Mouse (Mus musculus): ENCODE measurements around the gene Cc2d1b. TPM values are rescaled to one million over a fixed set of nuclear protein-coding genes. Genes with fewer than 3 reads are reported as not detected.

Gene Cc2d1b
- polyA plus RNA-seq, 1 experiment from 2014 or later = 16.5 TPM

DNA sequence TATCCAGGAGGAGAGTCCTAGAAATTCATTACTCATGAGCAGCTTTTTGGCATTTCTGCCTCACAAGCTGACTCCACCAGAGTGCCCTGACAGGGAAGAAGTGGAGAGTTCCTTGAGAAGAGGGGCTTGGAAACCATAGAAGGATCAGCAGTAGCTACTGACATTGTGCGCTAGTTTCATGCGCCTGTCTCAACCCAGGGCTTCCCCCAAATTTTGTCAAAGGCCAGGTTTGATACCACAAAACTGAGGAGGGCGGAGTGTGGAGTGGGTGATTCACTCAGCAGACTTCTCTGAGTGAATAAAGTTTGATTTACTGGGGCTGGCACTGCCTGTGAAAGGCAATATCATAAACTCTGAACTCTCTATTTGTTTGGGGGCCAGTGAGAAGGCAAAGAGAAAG, 11.1 kb upstream of the Cc2d1b start:
- Histone ChIP-seq H3K27ac (ENCODE audit: low read depth, low read length) (no peak overlapping the region), H3K4me1 (ENCODE audit: control insufficient read depth, insufficient read depth, low read length) (no peaks in the 10 kb centered on the region), H3K4me3 (ENCODE audit: low read depth, low read length) (no peak overlapping the region), H3K4me2 (ENCODE audit: low read length) (no peak overlapping the region), H3K36me3 (ENCODE audit: control insufficient read depth, insufficient read depth, low read length) (peaks cover 21% of the 10 kb centered on the region; the same call in 1 of the 2 replicates), H3K9me3 (replicated peaks; ENCODE audit: control insufficient read depth, low read length) (no peaks in the 10 kb centered on the region), H3K27me3 (replicated peaks; ENCODE audit: control insufficient read depth, insufficient read depth, low read length) (no peaks in the 10 kb centered on the region), H3K9ac (ENCODE audit: low read length) (no peak overlapping the region)
- DNase-seq (ENCODE audit: low spot score) (no peak), ATAC-seq (no peak)
- 93% methylated on average over 3 of the region's 3 CpGs for WGBS

GRCm38 (mm10) chr4:108610935-108611334, 8.8 kb upstream of the Cc2d1b start:
- DNase-seq (ENCODE audit: low spot score) (no peak), ATAC-seq (no peak)
- Histone ChIP-seq H3K27ac (ENCODE audit: low read depth, low read length) (no peak overlapping the region), H3K4me2 (ENCODE audit: low read length) (no peak overlapping the region), H3K9ac (ENCODE audit: low read length) (no peak overlapping the region), H3K27me3 (replicated peaks; ENCODE audit: control insufficient read depth, insufficient read depth, low read length) (no peaks in the 10 kb centered on the region), H3K36me3 (ENCODE audit: control insufficient read depth, insufficient read depth, low read length) (0 out of 2 replicates have a peak, but pooled peaks cover 10% of the 10 kb centered on the region), H3K4me1 (ENCODE audit: control insufficient read depth, insufficient read depth, low read length) (no peaks in the 10 kb centered on the region), H3K4me3 (ENCODE audit: low read depth, low read length) (no peak overlapping the region), H3K9me3 (replicated peaks; ENCODE audit: control insufficient read depth, low read length) (no peaks in the 10 kb centered on the region)
- 91% methylated on average over 5 of the region's 5 CpGs for WGBS

GRCm38 (mm10) chr4:108618586-108618985, 1.2 kb upstream of the Cc2d1b start:
- peak overlapping the region; percentile 87 for H3K4me2 ChIP-seq (ENCODE audit: low read length)
- peaks cover 9% of the 10 kb centered on the region; the same call in 1 of the 2 replicates for H3K4me1 ChIP-seq (ENCODE audit: control insufficient read depth, insufficient read depth, low read length)
- ATAC-seq = no peak
- 0 out of 2 replicates have a peak, but pooled peaks cover 3% of the 10 kb centered on the region for H3K36me3 ChIP-seq (ENCODE audit: control insufficient read depth, insufficient read depth, low read length)
- H3K4me3 ChIP-seq (ENCODE audit: low read depth, low read length) = peak overlapping the region; percentile 74; the same call in 1 of the 2 replicates
- no peak for DNase-seq (ENCODE audit: low spot score)
- 69% methylated on average over 4 of the region's 4 CpGs for WGBS
- H3K9ac ChIP-seq (ENCODE audit: low read length) = peak overlapping the region; percentile 94; the same call in 1 of the 2 replicates
- H3K9me3 ChIP-seq (replicated peaks; ENCODE audit: control insufficient read depth, low read length) = no peaks in the 10 kb centered on the region
- no peaks in the 10 kb centered on the region for H3K27me3 ChIP-seq (replicated peaks; ENCODE audit: control insufficient read depth, insufficient read depth, low read length)
- no peak overlapping the region for H3K27ac ChIP-seq (ENCODE audit: low read depth, low read length)

DNA sequence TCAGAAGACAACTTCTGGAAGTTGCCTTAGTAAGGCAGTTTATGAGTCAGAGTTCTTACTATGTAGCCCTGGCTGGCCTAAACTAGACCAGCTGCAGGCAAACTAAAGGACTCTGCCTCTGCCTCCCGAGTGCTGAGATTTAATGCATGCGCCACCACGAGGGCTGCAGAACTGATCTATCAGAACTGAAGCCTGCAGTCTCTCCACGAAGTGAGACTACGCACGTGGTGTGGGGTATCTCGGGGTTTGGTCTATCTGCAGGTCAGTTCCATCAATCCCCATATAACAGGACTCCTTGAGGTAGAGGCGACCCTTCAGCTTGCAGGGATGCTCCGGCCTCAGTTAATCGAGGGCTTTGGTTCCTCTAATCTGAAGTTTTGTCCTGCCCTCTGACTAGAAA, 575 bp upstream of the Cc2d1b start:
- Histone ChIP-seq H3K4me3 (ENCODE audit: low read depth, low read length) (peak overlapping the region; percentile 74), H3K27ac (ENCODE audit: low read depth, low read length) (peak overlapping the region; percentile 82), H3K36me3 (ENCODE audit: control insufficient read depth, insufficient read depth, low read length) (peaks cover 3% of the 10 kb centered on the region; the same call in 1 of the 2 replicates), H3K4me2 (ENCODE audit: low read length) (peak overlapping the region; percentile 87), H3K9me3 (replicated peaks; ENCODE audit: control insufficient read depth, low read length) (no peaks in the 10 kb centered on the region), H3K27me3 (replicated peaks; ENCODE audit: control insufficient read depth, insufficient read depth, low read length) (no peaks in the 10 kb centered on the region), H3K9ac (ENCODE audit: low read length) (peak overlapping the region; percentile 94), H3K4me1 (ENCODE audit: control insufficient read depth, insufficient read depth, low read length) (peaks cover 9% of the 10 kb centered on the region; the same call in 1 of the 2 replicates)
- ATAC-seq = peak; percentile 32
- WGBS = 1% methylated on average over 10 of the region's 10 CpGs
- DNase-seq (ENCODE audit: low spot score) = peak; percentile 58

DNA sequence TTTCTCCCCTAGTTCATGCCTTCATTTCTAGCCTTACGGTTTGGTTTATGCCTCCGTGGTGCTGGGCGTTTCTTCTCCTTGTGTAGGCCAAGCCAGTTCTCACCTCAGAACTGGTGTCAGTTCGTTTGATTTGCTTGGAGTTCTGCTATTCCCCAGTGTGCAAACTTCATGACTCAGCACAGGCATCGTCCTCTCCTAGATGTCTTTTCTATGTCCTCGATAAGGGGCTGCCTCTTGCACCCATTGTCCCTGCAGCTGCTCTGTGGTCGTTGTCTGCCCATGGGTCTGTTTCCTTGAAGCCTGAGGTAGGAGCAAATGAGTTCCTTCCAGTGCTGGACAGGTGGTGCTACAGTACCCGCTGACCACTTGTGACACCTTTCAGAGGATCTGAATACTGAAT, 796 bp downstream of the Cc2d1b start:
- no peak for DNase-seq (ENCODE audit: low spot score)
- ATAC-seq = peak; percentile 10; the same call in 1 of the 2 replicates
- peak overlapping the region; percentile 90; the same call in 1 of the 2 replicates for H3K27ac ChIP-seq (ENCODE audit: low read depth, low read length)

GRCm38 (mm10) chr4:108621504-108621903, 1.8 kb downstream of the Cc2d1b start:
- Histone ChIP-seq H3K4me1 (ENCODE audit: control insufficient read depth, insufficient read depth, low read length) (peaks cover 9% of the 10 kb centered on the region; the same call in 1 of the 2 replicates), H3K9ac (ENCODE audit: low read length) (no peak overlapping the region), H3K36me3 (ENCODE audit: control insufficient read depth, insufficient read depth, low read length) (peaks cover 25% of the 10 kb centered on the region), H3K4me3 (ENCODE audit: low read depth, low read length) (no peak overlapping the region), H3K4me2 (ENCODE audit: low read length) (no peak overlapping the region), H3K27me3 (replicated peaks; ENCODE audit: control insufficient read depth, insufficient read depth, low read length) (no peaks in the 10 kb centered on the region), H3K27ac (ENCODE audit: low read depth, low read length) (no peak overlapping the region), H3K9me3 (replicated peaks; ENCODE audit: control insufficient read depth, low read length) (no peaks in the 10 kb centered on the region)
- ATAC-seq = no peak
- DNase-seq (ENCODE audit: low spot score) = no peak
- 97% methylated on average over 6 of the region's 6 CpGs for WGBS

More for the DNA sequence above, 796 bp downstream of the Cc2d1b start:
- Histone ChIP-seq H3K4me1 (ENCODE audit: control insufficient read depth, insufficient read depth, low read length) (peaks cover 9% of the 10 kb centered on the region; the same call in 1 of the 2 replicates), H3K36me3 (ENCODE audit: control insufficient read depth, insufficient read depth, low read length) (peaks cover 15% of the 10 kb centered on the region), H3K4me2 (ENCODE audit: low read length) (peak overlapping the region; percentile 87), H3K9me3 (replicated peaks; ENCODE audit: control insufficient read depth, low read length) (no peaks in the 10 kb centered on the region), H3K27me3 (replicated peaks; ENCODE audit: control insufficient read depth, insufficient read depth, low read length) (no peaks in the 10 kb centered on the region), H3K4me3 (ENCODE audit: low read depth, low read length) (peak overlapping the region; percentile 74), H3K9ac (ENCODE audit: low read length) (peak overlapping the region; percentile 94)
- 15% methylated on average over 8 of the region's 8 CpGs for WGBS

DNA sequence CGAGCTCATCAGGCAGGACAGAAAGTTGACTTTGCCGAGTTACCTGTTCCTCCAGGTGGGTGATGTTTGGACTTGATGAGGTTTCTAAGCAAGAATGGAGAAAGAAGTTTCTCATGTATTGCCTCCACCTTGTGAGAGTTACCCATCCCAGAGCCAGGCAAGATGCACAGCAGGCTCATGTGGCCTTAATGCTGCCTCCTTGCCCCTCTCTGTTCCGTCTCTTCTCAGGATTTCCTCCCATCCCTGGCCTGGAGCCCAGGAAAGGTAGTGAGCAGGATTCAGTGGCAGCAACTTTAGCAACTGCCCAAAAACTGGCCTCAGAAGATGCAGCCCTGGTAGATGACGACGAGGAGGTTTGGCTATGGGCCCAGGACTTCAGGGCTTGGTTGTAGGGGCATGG, 7.3 kb downstream of the Cc2d1b start:
- Histone ChIP-seq H3K9ac (ENCODE audit: low read length) (no peak overlapping the region), H3K4me1 (ENCODE audit: control insufficient read depth, insufficient read depth, low read length) (no peaks in the 10 kb centered on the region), H3K27me3 (replicated peaks; ENCODE audit: control insufficient read depth, insufficient read depth, low read length) (no peaks in the 10 kb centered on the region), H3K27ac (ENCODE audit: low read depth, low read length) (no peak overlapping the region), H3K9me3 (replicated peaks; ENCODE audit: control insufficient read depth, low read length) (no peaks in the 10 kb centered on the region), H3K4me2 (ENCODE audit: low read length) (no peak overlapping the region), H3K36me3 (ENCODE audit: control insufficient read depth, insufficient read depth, low read length) (peaks cover 80% of the 10 kb centered on the region), H3K4me3 (ENCODE audit: low read depth, low read length) (no peak overlapping the region)
- no peak for ATAC-seq
- DNase-seq (ENCODE audit: low spot score) = no peak
- WGBS = 90% methylated on average over 5 of the region's 5 CpGs

GRCm38 (mm10) chr4:108629363-108629880, 9.7 kb downstream of the Cc2d1b start:
- Histone ChIP-seq H3K9ac (ENCODE audit: low read length) (no peak overlapping the region), H3K36me3 (ENCODE audit: control insufficient read depth, insufficient read depth, low read length) (peaks cover 98% of the 10 kb centered on the region), H3K27me3 (replicated peaks; ENCODE audit: control insufficient read depth, insufficient read depth, low read length) (no peaks in the 10 kb centered on the region), H3K4me2 (ENCODE audit: low read length) (no peak overlapping the region), H3K27ac (ENCODE audit: low read depth, low read length) (no peak overlapping the region), H3K4me3 (ENCODE audit: low read depth, low read length) (no peak overlapping the region), H3K4me1 (ENCODE audit: control insufficient read depth, insufficient read depth, low read length) (no peaks in the 10 kb centered on the region), H3K9me3 (replicated peaks; ENCODE audit: control insufficient read depth, low read length) (no peaks in the 10 kb centered on the region)
- WGBS = 87% methylated on average over 7 of the region's 7 CpGs
- no peak for ATAC-seq
- no peak for DNase-seq (ENCODE audit: low spot score)

- 94% methylated on average over 9 of the region's 9 CpGs for WGBS
- no peak overlapping the region for H3K27ac ChIP-seq (ENCODE audit: low read depth, low read length)
- H3K4me2 ChIP-seq (ENCODE audit: low read length) = no peak overlapping the region
- H3K9me3 ChIP-seq (replicated peaks; ENCODE audit: control insufficient read depth, low read length) = no peaks in the 10 kb centered on the region
- no peaks in the 10 kb centered on the region for H3K27me3 ChIP-seq (replicated peaks; ENCODE audit: control insufficient read depth, insufficient read depth, low read length)
- H3K9ac ChIP-seq (ENCODE audit: low read length) = no peak overlapping the region
- no peak overlapping the region for H3K4me3 ChIP-seq (ENCODE audit: low read depth, low read length)
- DNase-seq (ENCODE audit: low spot score) (no peak), ATAC-seq (no peak)
- H3K36me3 ChIP-seq (ENCODE audit: control insufficient read depth, insufficient read depth, low read length) = peaks cover 96% of the 10 kb centered on the region
- no peaks in the 10 kb centered on the region for H3K4me1 ChIP-seq (ENCODE audit: control insufficient read depth, insufficient read depth, low read length)
These were observed 10.4 kb downstream of the Cc2d1b start for GRCm38 (mm10) chr4:108630096-108630495.
